Mouse (Mus musculus): ENCODE results near the gene Qrich1. TPM values are rescaled to one million over a fixed set of nuclear protein-coding genes. Genes with fewer than 3 reads are reported as not detected.

The Qrich1 gene
- total and polyA plus RNA-seq, 2 experiments from 2014 or later, result 109 to 240 TPM

- Histone ChIP-seq H3K27me3 (ENCODE audit: insufficient read depth, low read length) (no peaks in the 10 kb centered on the region), H3K4me1 (ENCODE audit: insufficient read depth, low read length) (peaks cover 9% of the 10 kb centered on the region; the same call in 1 of the 2 replicates), H3K9ac (replicated peaks; ENCODE audit: low read length, poor library complexity, severe bottlenecking) (peak overlapping the region; percentile 55; the same call in 1 of the 2 replicates), H3K36me3 (ENCODE audit: insufficient read depth, low read length) (peaks cover 28% of the 10 kb centered on the region), H3K9me3 (ENCODE audit: low read length) (no peaks in the 10 kb centered on the region), H3K4me3 (ENCODE audit: low read depth, low read length) (no peak overlapping the region; the same call in 1 of the 2 replicates), H3K4me2 (ENCODE audit: low read depth, low read length, poor library complexity, severe bottlenecking) (peak overlapping the region; percentile 77), H3K27ac (ENCODE audit: low read depth, low read length) (no peak overlapping the region)
- ATAC-seq (ENCODE audit: low FRiP score) (no peak), DNase-seq (ENCODE audit: low spot score) (no peak)
- WGBS, result 88% methylated on average over 7 of the region's 7 CpGs
- no peak for TF ChIP-seq CTCF (IDR thresholded peaks at IDR 0.05)
These were observed 7.8 kb upstream of the Qrich1 start for GRCm38 (mm10) chr9:108508776-108509175.

GRCm38 (mm10) chr9:108517253-108517930 is 786 bp downstream of the Qrich1 start:
- Histone ChIP-seq H3K9me3 (ENCODE audit: low read length) (no peaks in the 10 kb centered on the region), H3K4me1 (ENCODE audit: insufficient read depth, low read length) (peaks cover 15% of the 10 kb centered on the region; the same call in 1 of the 2 replicates), H3K27me3 (ENCODE audit: insufficient read depth, low read length) (no peaks in the 10 kb centered on the region), H3K36me3 (ENCODE audit: insufficient read depth, low read length) (peaks cover 24% of the 10 kb centered on the region), H3K27ac (ENCODE audit: low read depth, low read length) (peak overlapping the region; percentile 99), H3K4me2 (ENCODE audit: low read depth, low read length, poor library complexity, severe bottlenecking) (peak overlapping the region; percentile 66), H3K9ac (replicated peaks; ENCODE audit: low read length, poor library complexity, severe bottlenecking) (peak overlapping the region; percentile 86), H3K4me3 (ENCODE audit: low read depth, low read length) (peak overlapping the region; percentile 93)
- no peak for TF ChIP-seq CTCF (IDR thresholded peaks at IDR 0.05)
- ATAC-seq (ENCODE audit: low FRiP score) (peak; percentile 76), DNase-seq (ENCODE audit: low spot score) (peak; percentile 92)
- 2% methylated on average over 68 of the region's 95 CpGs for WGBS

- under 1% methylated on average over 13 of the region's 13 CpGs for WGBS
- ATAC-seq (ENCODE audit: low FRiP score) (0 out of 2 replicates have a peak, but pooled peaks have one; percentile 22), DNase-seq (ENCODE audit: low spot score) (peak; percentile 70)
- no peaks in the 10 kb centered on the region for H3K9me3 ChIP-seq (ENCODE audit: low read length)
- no peaks in the 10 kb centered on the region for H3K27me3 ChIP-seq (ENCODE audit: insufficient read depth, low read length)
- peak overlapping the region; percentile 86 for H3K9ac ChIP-seq (replicated peaks; ENCODE audit: low read length, poor library complexity, severe bottlenecking)
- H3K4me2 ChIP-seq (ENCODE audit: low read depth, low read length, poor library complexity, severe bottlenecking), result peak overlapping the region; percentile 66
- H3K36me3 ChIP-seq (ENCODE audit: insufficient read depth, low read length), result peaks cover 19% of the 10 kb centered on the region
- peaks cover 15% of the 10 kb centered on the region; the same call in 1 of the 2 replicates for H3K4me1 ChIP-seq (ENCODE audit: insufficient read depth, low read length)
- peak overlapping the region; percentile 93 for H3K4me3 ChIP-seq (ENCODE audit: low read depth, low read length)
- peak overlapping the region; percentile 99 for H3K27ac ChIP-seq (ENCODE audit: low read depth, low read length)
- no peak for TF ChIP-seq CTCF (IDR thresholded peaks at IDR 0.05)
These were observed 1.3 kb downstream of the Qrich1 start for GRCm38 (mm10) chr9:108517931-108518332.

- no peaks in the 10 kb centered on the region for H3K36me3 ChIP-seq (ENCODE audit: insufficient read depth, low read length)
- DNase-seq (ENCODE audit: low spot score) (no peak), ATAC-seq (ENCODE audit: low FRiP score) (no peak)
- no peak overlapping the region for H3K4me3 ChIP-seq (ENCODE audit: low read depth, low read length)
- no peaks in the 10 kb centered on the region for H3K9me3 ChIP-seq (ENCODE audit: low read length)
- WGBS, result 83% methylated on average over 2 of the region's 2 CpGs
- H3K4me1 ChIP-seq (ENCODE audit: insufficient read depth, low read length), result peaks cover 10% of the 10 kb centered on the region; the same call in 1 of the 2 replicates
- H3K27ac ChIP-seq (ENCODE audit: low read depth, low read length), result no peak overlapping the region
- no peak for TF ChIP-seq CTCF (IDR thresholded peaks at IDR 0.05)
- H3K4me2 ChIP-seq (ENCODE audit: low read depth, low read length, poor library complexity, severe bottlenecking), result no peak overlapping the region
- no peak overlapping the region for H3K9ac ChIP-seq (replicated peaks; ENCODE audit: low read length, poor library complexity, severe bottlenecking)
- no peaks in the 10 kb centered on the region for H3K27me3 ChIP-seq (ENCODE audit: insufficient read depth, low read length)
These were observed 5.0 kb downstream of the Qrich1 start for GRCm38 (mm10) chr9:108521604-108522003.

- Histone ChIP-seq H3K27me3 (ENCODE audit: insufficient read depth, low read length) (no peaks in the 10 kb centered on the region), H3K9me3 (ENCODE audit: low read length) (no peaks in the 10 kb centered on the region), H3K4me2 (ENCODE audit: low read depth, low read length, poor library complexity, severe bottlenecking) (no peak overlapping the region), H3K36me3 (ENCODE audit: insufficient read depth, low read length) (no peaks in the 10 kb centered on the region), H3K9ac (replicated peaks; ENCODE audit: low read length, poor library complexity, severe bottlenecking) (no peak overlapping the region), H3K27ac (ENCODE audit: low read depth, low read length) (no peak overlapping the region), H3K4me1 (ENCODE audit: insufficient read depth, low read length) (peaks cover 10% of the 10 kb centered on the region; the same call in 1 of the 2 replicates), H3K4me3 (ENCODE audit: low read depth, low read length) (no peak overlapping the region)
- ATAC-seq (ENCODE audit: low FRiP score), result no peak
- DNase-seq (ENCODE audit: low spot score), result no peak
- 97% methylated on average over 4 of the region's 4 CpGs for WGBS
- TF ChIP-seq CTCF (IDR thresholded peaks at IDR 0.05), result no peak
These were observed 6.7 kb downstream of the Qrich1 start for GRCm38 (mm10) chr9:108523341-108523740.

GRCm38 (mm10) chr9:108525400-108525799 is 8.8 kb downstream of the Qrich1 start:
- H3K36me3 ChIP-seq (ENCODE audit: insufficient read depth, low read length), result peaks cover 10% of the 10 kb centered on the region; the same call in 1 of the 2 replicates
- DNase-seq (ENCODE audit: low spot score) (no peak), ATAC-seq (ENCODE audit: low FRiP score) (no peak)
- H3K27ac ChIP-seq (ENCODE audit: low read depth, low read length), result no peak overlapping the region
- no peak overlapping the region for H3K4me2 ChIP-seq (ENCODE audit: low read depth, low read length, poor library complexity, severe bottlenecking)
- no peak for TF ChIP-seq CTCF (IDR thresholded peaks at IDR 0.05)
- no peaks in the 10 kb centered on the region for H3K27me3 ChIP-seq (ENCODE audit: insufficient read depth, low read length)
- 80% methylated on average over 3 of the region's 3 CpGs for WGBS
- no peaks in the 10 kb centered on the region for H3K4me1 ChIP-seq (ENCODE audit: insufficient read depth, low read length)
- H3K9ac ChIP-seq (replicated peaks; ENCODE audit: low read length, poor library complexity, severe bottlenecking), result no peak overlapping the region
- no peaks in the 10 kb centered on the region for H3K9me3 ChIP-seq (ENCODE audit: low read length)
- H3K4me3 ChIP-seq (ENCODE audit: low read depth, low read length), result no peak overlapping the region

Measured in midbrain, postnatal 0 days (tissue).